Mouse (Mus musculus) liver, embryonic 14.5 days (tissue): ENCODE measurements around the gene Lmx1a. TPM values are rescaled to one million over a fixed set of nuclear protein-coding genes. Genes with fewer than 3 reads are reported as not detected.

ENCODE experiments used
- ATAC-seq: fragments of 200-750 bp; cut with Nextera tagmentation; 2 replicates; pipeline ENCODE4 v1.8.0; 2017; ENCODE audit warnings: moderate number of reproducible peaks, mild to moderate bottlenecking, moderate library complexity; ENCODE audit not compliant: insufficient read depth
- DNase-seq, 3 experiments: peaks; one replicate each; pipeline ENCODE4 v3.0.0-alpha.2; 2012 to 2013; ENCODE audit warnings: low read depth in 3 of 3, low spot score in 3 of 3
- H3K27ac ChIP-seq: fragments of 300-500 bp; sonication (generic); 2 replicates; pipeline ENCODE4 v1.5.1; 2014; ENCODE audit warnings: moderate library complexity, mild to moderate bottlenecking, control low read depth, inconsistent platforms
- H3K27me3 ChIP-seq: fragments of 300-500 bp; sonication (generic); 2 replicates; pipeline ENCODE4 v1.6.1; 2014; ENCODE audit warnings: mild to moderate bottlenecking, low read length, moderate library complexity; ENCODE audit not compliant: control insufficient read depth, insufficient read depth
- H3K36me3 ChIP-seq: fragments of 300-500 bp; sonication (generic); replicated peaks from 2 replicates; pipeline ENCODE4 v1.6.1; 2014; ENCODE audit warnings: low read depth; ENCODE audit not compliant: control insufficient read depth, insufficient read depth
- H3K4me1 ChIP-seq, 2 experiments: fragments of 200-500 bp in 1 of 2; fragments of 300-500 bp in 1 of 2; sonication (generic) in 1 of 2; replicated peaks; 2 replicates each; pipeline ENCODE4 v1.6.1; 2012 to 2014; ENCODE audit warnings: antibody characterized with exemption in 1 of 2, inconsistent platforms in 1 of 2, low read length in 1 of 2; ENCODE audit not compliant: control insufficient read depth in 2 of 2, insufficient read depth in 2 of 2
- H3K4me2 ChIP-seq: fragments of 300-500 bp; sonication (generic); 2 replicates; pipeline ENCODE4 v1.6.1; 2014; ENCODE audit warnings: low read depth, mild to moderate bottlenecking, control low read depth, moderate library complexity
- H3K4me3 ChIP-seq, 2 experiments: fragments of 200-500 bp in 1 of 2; fragments of 300-500 bp in 1 of 2; sonication (generic) in 1 of 2; 2 replicates each; pipeline ENCODE4 v1.5.1; 2012 to 2014; ENCODE audit warnings: low read depth in 2 of 2, low read length in 2 of 2, mild to moderate bottlenecking in 2 of 2, control low read depth in 1 of 2, inconsistent platforms in 1 of 2, moderate library complexity in 1 of 2; ENCODE audit not compliant: insufficient read depth in 1 of 2
- H3K9ac ChIP-seq: fragments of 300-500 bp; sonication (generic); replicated peaks from 2 replicates; pipeline ENCODE4 v1.6.1; 2014; ENCODE audit warnings: mild to moderate bottlenecking, control low read depth, moderate library complexity
- H3K9me3 ChIP-seq: fragments of 300-500 bp; sonication (generic); 2 replicates; pipeline ENCODE4 v1.6.1; 2016; ENCODE audit warnings: low read length, mixed read lengths; ENCODE audit not compliant: control insufficient read depth
- CTCF ChIP-seq: IDR thresholded peaks from 2 replicates; pipeline ENCODE4 v1.5.1; 2016; ENCODE audit warnings: antibody characterized with exemption, low read depth, control low read depth
- EP300 ChIP-seq: IDR thresholded peaks from 2 replicates; pipeline ENCODE4 v1.6.1; 2016; ENCODE audit warnings: antibody characterized with exemption, low read depth
- WGBS: fragments of 180-500 bp; shearing (Covaris S2); extraction: QIAGEN DNeasy Blood & Tissue Kit; methylation state at CpG from one replicate; pipeline ENCODE4 v1.1.7; 2014; ENCODE audit not compliant: insufficient replicate concordance; 5-methylcytosine and 5-hydroxymethylcytosine counted together
- polyA plus RNA-seq, 2 experiments: library from polyadenylated mRNA; depleted of rRNA in 1 of 2; stranded (reverse) in 1 of 2; unstranded in 1 of 2; fragments of >200 nt; fragmentation: Nextera tagmentation in 1 of 2; extraction: Ambion mirVana in 1 of 2; gene quantifications; 2 replicates each; pipeline versions ENCODE4 v1.2.1 to v1.2.3; 2012 to 2014

Lmx1a gene
- polyA plus RNA-seq, 2 experiments, result 0.06 to 0.08 TPM

DNA sequence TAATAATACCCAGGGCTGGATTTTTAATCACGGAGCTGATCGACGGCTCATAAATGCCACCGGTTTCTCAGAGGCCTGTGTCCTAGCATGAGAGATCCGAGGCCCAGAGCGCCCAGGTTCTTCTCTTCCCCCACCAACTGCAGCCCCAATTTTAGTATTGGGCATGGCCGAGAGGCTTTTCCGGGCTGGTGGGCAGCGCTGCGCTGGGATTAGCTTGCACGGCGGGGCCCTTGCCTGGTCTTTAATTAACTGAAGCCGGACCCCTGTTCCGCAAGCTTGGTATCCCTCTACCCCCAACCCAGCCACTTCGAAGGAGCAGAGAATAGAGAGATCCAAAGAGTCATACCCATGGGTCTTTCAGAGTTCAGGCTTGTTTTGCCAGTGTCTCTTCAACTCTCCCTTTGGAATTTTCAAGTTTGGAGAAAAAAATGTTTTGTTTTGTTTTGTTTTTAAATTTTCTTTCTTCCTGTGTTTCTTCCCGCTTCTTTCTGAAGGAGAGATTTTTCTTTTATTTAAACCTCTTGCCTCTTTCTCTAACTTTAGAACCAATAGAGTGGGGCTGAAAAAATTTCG, 1.2 kb downstream of the Lmx1a start:
- peaks cover 70% of the 10 kb centered on the region for H3K27me3 ChIP-seq
- no peaks in the 10 kb centered on the region for H3K4me1 ChIP-seq
- no peaks in the 10 kb centered on the region for H3K9me3 ChIP-seq
- H3K27ac ChIP-seq, result no peak overlapping the region
- no peaks in the 10 kb centered on the region for H3K36me3 ChIP-seq
- DNase-seq (no peak), ATAC-seq (no peak)
- 4% methylated on average over 17 of the region's 17 CpGs for WGBS
- TF ChIP-seq CTCF, result no peak
- TF ChIP-seq EP300, result no peak
- no peak overlapping the region for H3K4me3 ChIP-seq
- no peak overlapping the region for H3K4me2 ChIP-seq
- no peak overlapping the region for H3K9ac ChIP-seq

DNA sequence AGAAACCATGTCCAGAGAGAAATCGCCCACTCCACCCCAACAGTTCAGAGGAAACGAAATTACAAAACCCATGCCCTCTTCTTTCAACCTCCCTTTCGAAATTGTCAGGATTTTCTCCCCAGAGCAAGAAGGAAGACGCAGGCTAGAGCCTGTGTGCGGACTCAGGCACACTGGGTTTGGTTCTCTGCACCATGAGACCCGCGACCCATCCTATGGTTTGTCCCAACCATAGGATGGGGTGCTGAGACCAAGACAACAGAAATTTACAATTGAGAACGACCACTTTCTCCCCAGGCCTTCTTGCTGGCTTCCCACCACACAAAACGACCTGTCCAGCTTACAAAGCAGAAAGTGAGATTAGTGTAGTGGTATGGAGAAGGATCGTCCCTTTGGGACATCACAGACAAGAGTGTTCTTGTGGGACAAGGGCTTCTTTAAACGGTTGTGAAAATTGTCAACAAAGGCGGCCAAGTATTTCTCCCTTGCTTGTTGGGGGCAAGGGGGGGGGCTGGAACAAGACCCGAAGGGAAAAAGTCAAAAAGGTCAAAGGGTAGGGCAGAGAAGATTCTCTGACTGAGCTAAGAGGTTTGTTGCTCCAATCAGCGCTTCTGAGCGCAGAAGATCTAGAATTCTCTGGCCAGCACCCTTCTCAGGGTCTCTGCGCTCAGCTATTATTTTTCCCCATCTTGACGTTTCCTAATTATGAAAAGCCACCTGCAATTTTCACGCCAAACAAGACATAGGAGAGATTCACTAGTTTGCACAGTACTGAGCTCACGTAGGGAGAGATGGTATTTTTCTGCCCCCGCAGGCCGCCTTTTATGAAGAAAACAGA, 1.9 kb downstream of the Lmx1a start:
- DNase-seq (no peak), ATAC-seq (no peak)
- H3K9me3 ChIP-seq, result no peaks in the 10 kb centered on the region
- no peak overlapping the region for H3K27ac ChIP-seq
- peaks cover 70% of the 10 kb centered on the region for H3K27me3 ChIP-seq
- no peaks in the 10 kb centered on the region for H3K36me3 ChIP-seq
- no peak overlapping the region for H3K4me3 ChIP-seq
- H3K4me2 ChIP-seq, result no peak overlapping the region
- no peak for TF ChIP-seq CTCF
- no peak for TF ChIP-seq EP300
- H3K9ac ChIP-seq, result no peak overlapping the region
- no peaks in the 10 kb centered on the region for H3K4me1 ChIP-seq
- WGBS, result 6% methylated on average over 21 of the region's 21 CpGs

DNA sequence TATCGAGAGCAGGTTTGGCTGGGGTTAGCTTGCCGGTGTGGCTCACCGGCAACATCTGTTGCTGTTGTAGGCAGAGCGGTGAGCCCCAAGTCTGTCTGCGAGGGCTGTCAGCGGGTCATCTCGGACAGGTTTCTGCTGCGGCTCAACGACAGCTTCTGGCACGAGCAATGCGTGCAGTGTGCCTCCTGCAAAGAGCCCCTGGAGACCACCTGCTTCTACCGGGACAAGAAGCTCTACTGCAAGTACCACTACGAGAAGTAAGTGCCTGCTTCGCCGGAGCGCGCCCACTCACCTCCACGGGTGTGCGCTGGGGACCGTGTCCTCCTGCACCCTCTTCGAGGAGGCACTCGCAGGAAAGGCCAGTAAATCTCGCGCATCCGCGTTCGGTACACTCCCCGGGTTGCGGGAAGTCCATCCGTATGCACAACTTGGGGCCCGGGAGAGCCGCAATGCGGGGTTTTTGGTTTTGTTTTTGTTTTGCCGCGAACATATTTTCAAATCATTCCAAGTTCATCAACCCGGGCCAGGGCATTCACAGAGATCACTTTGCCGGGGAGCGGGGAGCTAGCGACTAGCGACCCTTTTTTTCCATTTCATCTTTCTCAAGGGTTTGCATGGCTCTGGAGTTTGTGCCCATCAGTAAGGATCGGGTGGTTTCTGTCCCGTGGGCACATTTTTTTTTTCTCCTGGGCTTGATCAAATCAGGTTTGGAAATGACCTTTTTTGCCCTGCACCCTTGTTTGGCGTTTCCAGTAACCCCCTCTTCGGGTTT, 3.1 kb downstream of the Lmx1a start:
- no peak overlapping the region for H3K9ac ChIP-seq
- H3K27ac ChIP-seq, result no peak overlapping the region
- no peak overlapping the region for H3K4me3 ChIP-seq
- H3K4me2 ChIP-seq, result no peak overlapping the region
- no peaks in the 10 kb centered on the region for H3K9me3 ChIP-seq
- H3K36me3 ChIP-seq, result no peaks in the 10 kb centered on the region
- no peak for DNase-seq
- TF ChIP-seq EP300 (no peak), CTCF (no peak)
- WGBS, result 1% methylated on average over 44 of the region's 44 CpGs
- H3K27me3 ChIP-seq, result peaks cover 65% of the 10 kb centered on the region
- no peak for ATAC-seq
- H3K4me1 ChIP-seq, result no peaks in the 10 kb centered on the region

DNA sequence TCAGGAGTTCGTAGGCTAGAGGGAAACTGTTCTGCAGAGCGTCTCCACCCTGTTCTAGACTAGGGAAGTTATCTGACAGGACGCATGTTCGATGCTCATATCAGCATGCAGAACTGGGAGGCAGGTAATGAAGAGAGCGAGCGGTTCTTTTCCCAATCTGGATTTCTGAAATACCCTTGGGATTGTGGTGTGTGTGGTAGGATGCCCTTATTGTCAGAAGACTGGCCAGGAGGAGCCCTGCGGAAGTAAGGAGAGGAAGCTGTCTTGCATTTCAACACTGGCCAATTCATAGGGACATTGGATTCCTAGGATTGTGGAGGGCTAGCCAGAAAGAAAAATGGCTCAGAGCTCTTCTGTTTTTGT, 3.6 kb downstream of the Lmx1a start:
- Histone ChIP-seq H3K27me3 (peaks cover 59% of the 10 kb centered on the region), H3K4me2 (no peak overlapping the region), H3K9ac (no peak overlapping the region), H3K27ac (no peak overlapping the region), H3K9me3 (no peaks in the 10 kb centered on the region), H3K4me1 (no peaks in the 10 kb centered on the region), H3K36me3 (no peaks in the 10 kb centered on the region), H3K4me3 (no peak overlapping the region)
- TF ChIP-seq CTCF (no peak), EP300 (no peak)
- under 1% methylated on average over 7 of the region's 7 CpGs for WGBS
- ATAC-seq (no peak), DNase-seq (no peak)
